Mouse (Mus musculus) gastrocnemius, postnatal 36 days (tissue): ENCODE measurements around the gene Thoc7. TPM values are rescaled to one million over a fixed set of nuclear protein-coding genes. Genes with fewer than 3 reads are reported as not detected.
"Not testable (repeated sequence)": the region's sequence is repeated elsewhere in the genome, so short reads cannot be mapped to it uniquely, and the experiment has no call there.

Experiments used
- DNase-seq, 2 experiments: peaks; one replicate each; pipeline ENCODE4 v3.0.0; 2022
- intact Hi-C: fragments of 180-260 bp; cut with DNase I; formaldehyde crosslinking; loops from one replicate; pipeline ENCODE4 v1.15.1; 2025
- long read RNA-seq, 2 experiments: library from polyadenylated mRNA; stranded (forward); transcript quantifications; one replicate each; pipeline ENCODE4 v2.0.0; 2021
- total RNA-seq, 2 experiments: library from RNA; stranded (reverse); gene quantifications; 2 replicates each; pipeline ENCODE4 v1.2.3; 2021

Thoc7 gene
- 100 to 1,000 TPM; 110 to 140 TPM for total RNA-seq
- long read RNA-seq, experiment 1, transcript Thoc7-210 (9 exons, 951 nt), result minor isoform, 5 of 154 reads
- long read RNA-seq, experiment 1, transcript Thoc7-201 (8 exons, 937 nt), result major isoform, 94 of 154 reads
- long read RNA-seq, experiment 1, partial matches to known transcripts, result 13 of 154 reads
- long read RNA-seq, experiment 1, other reads (novel, unspliced or antisense), result 42 of 154 reads
- long read RNA-seq, experiment 2, transcript Thoc7-201 (8 exons, 937 nt), result major isoform, 99 of 153 reads
- long read RNA-seq, experiment 2, partial matches to known transcripts, result 12 of 153 reads
- long read RNA-seq, experiment 2, other reads (novel, unspliced or antisense), result 37 of 153 reads

- intact Hi-C loops, result loop anchor here (5.0 kb wide), 2 partner anchors 51 to 136 kb away; no protein-coding TSS in a partner anchor
- peak; percentile 14 to 38 for DNase-seq
These were observed at the start of gene Thoc7, which contains the start of gene Atxn7 for GRCm38 (mm10) chr14:13961401-13962112. TSS of gene Thoc7 (minus strand) at chr14:13961852. TSS of gene Atxn7 (plus strand) at chr14:13961440.

GRCm38 (mm10) chr14:14009712-14010111 lies 48.1 kb upstream of the Thoc7 start:
- DNase-seq, result no peak
- intact Hi-C loops, result loop anchor here (5.0 kb wide), 3 partner anchors 43 to 88 kb away; partner anchors contain the start of genes Atxn7 and Thoc7

- no peak for DNase-seq
- intact Hi-C loops, result no loop called here
These were observed 41.1 kb upstream of the Thoc7 start for GRCm38 (mm10) chr14:14002771-14003170.

GRCm38 (mm10) chr14:13995206-13996097 lies 33.8 kb upstream of the Thoc7 start:
- DNase-seq, result no peak
- intact Hi-C loops, result no loop called here

GRCm38 (mm10) chr14:13990741-13991140 lies 29.1 kb upstream of the Thoc7 start:
- no peak for DNase-seq
- intact Hi-C loops, result no loop called here

GRCm38 (mm10) chr14:13988397-13988796 lies 26.7 kb upstream of the Thoc7 start:
- intact Hi-C loops, result no loop called here
- DNase-seq, result no peak

GRCm38 (mm10) chr14:13982174-13982573 lies 20.5 kb upstream of the Thoc7 start:
- intact Hi-C loops, result loop anchor here (5.0 kb wide), 1 partner anchor 115 kb away; no protein-coding TSS in a partner anchor
- no peak for DNase-seq

GRCm38 (mm10) chr14:13981286-13981685 lies 19.6 kb upstream of the Thoc7 start:
- no peak for DNase-seq
- intact Hi-C loops, result loop anchor here (5.0 kb wide), 1 partner anchor 116 kb away; no protein-coding TSS in a partner anchor

GRCm38 (mm10) chr14:13977498-13977897 lies 15.8 kb upstream of the Thoc7 start:
- intact Hi-C loops, result no loop called here
- no peak for DNase-seq

GRCm38 (mm10) chr14:13971644-13972234 lies 10.1 kb upstream of the Thoc7 start:
- intact Hi-C loops, result no loop called here
- no peak for DNase-seq

- DNase-seq, result no peak
- intact Hi-C loops, result no loop called here
These were observed 8.9 kb upstream of the Thoc7 start for GRCm38 (mm10) chr14:13970513-13970912.

GRCm38 (mm10) chr14:13968476-13968875 lies 6.8 kb upstream of the Thoc7 start:
- intact Hi-C loops, result no loop called here
- no peak for DNase-seq

- DNase-seq, result no peak
- intact Hi-C loops, result no loop called here
These were observed 6.0 kb upstream of the Thoc7 start for GRCm38 (mm10) chr14:13967607-13968006.

GRCm38 (mm10) chr14:13963527-13963926 lies 1.9 kb upstream of the Thoc7 start:
- DNase-seq, result no peak
- intact Hi-C loops, result loop anchor here (5.0 kb wide), 2 partner anchors 49 to 134 kb away; no protein-coding TSS in a partner anchor

- intact Hi-C loops, result loop anchor here (5.0 kb wide), 2 partner anchors 50 to 135 kb away; no protein-coding TSS in a partner anchor
- no peak for DNase-seq
These were observed 824 bp upstream of the Thoc7 start for GRCm38 (mm10) chr14:13962476-13962875.

GRCm38 (mm10) chr14:13960482-13961325 lies 948 bp downstream of the Thoc7 start:
- intact Hi-C loops, result loop anchor here (5.0 kb wide), 2 partner anchors 52 to 137 kb away; no protein-coding TSS in a partner anchor

GRCm38 (mm10) chr14:13960079-13960478 lies 1.6 kb downstream of the Thoc7 start:
- intact Hi-C loops, result loop anchor here (5.0 kb wide), 2 partner anchors 52 to 137 kb away; no protein-coding TSS in a partner anchor
- DNase-seq, result no peak

More at GRCm38 (mm10) chr14:13960482-13961325, 948 bp downstream of the Thoc7 start:
- DNase-seq, result peak; percentile 54 to 60

- DNase-seq, intact Hi-C loops: not testable (repeated sequence)
These were observed 9.5 kb downstream of the Thoc7 start for GRCm38 (mm10) chr14:13952151-13952550.

GRCm38 (mm10) chr14:13950401-13950800 lies 11.3 kb downstream of the Thoc7 start:
- intact Hi-C loops, result no loop called here

More at GRCm38 (mm10) chr14:13950401-13950800, 11.3 kb downstream of the Thoc7 start:
- no peak for DNase-seq
